Mouse (Mus musculus): ENCODE measurements around the gene Slc22a8. TPM values are rescaled to one million over a fixed set of nuclear protein-coding genes. Genes with fewer than 3 reads are reported as not detected.

Gene Slc22a8
- polyA plus RNA-seq, 1 experiment from 2014 or later, result 0.27 TPM

DNA sequence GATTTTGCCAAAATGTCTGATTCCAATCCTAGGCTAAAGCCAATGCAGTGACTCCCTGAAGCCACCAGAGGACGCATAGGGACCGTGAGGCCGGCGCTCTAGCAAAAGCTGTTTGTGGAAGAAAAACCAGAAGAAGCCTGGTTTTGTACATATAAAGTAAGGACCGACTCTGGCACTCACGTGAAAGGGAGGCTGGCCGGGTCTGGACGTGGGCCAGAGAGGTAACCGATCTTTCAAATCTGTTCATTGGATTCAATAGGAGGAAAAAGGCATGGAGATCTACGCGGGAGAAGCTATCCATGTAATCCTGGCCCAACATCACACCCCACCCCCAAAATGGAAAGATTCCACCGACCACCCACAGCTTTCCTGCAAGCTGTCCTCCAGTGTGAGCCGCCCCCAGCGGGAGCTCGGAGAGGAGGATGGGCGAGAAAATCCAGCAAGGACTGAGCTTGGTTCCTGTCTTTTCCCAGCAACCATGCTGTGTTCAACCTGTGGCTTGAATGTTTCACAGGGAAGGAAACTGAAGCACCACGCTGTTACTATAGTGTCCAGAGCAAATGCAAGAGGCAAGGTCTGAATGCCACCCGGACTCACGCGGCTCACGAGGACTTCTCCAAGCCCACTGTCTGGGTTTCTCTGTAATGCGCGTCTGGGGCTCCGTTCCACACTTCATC is 12.6 kb upstream of the Slc22a8 start:
- WGBS (ENCODE audit: insufficient replicate concordance), result 17% methylated on average over 24 of the region's 24 CpGs

DNA sequence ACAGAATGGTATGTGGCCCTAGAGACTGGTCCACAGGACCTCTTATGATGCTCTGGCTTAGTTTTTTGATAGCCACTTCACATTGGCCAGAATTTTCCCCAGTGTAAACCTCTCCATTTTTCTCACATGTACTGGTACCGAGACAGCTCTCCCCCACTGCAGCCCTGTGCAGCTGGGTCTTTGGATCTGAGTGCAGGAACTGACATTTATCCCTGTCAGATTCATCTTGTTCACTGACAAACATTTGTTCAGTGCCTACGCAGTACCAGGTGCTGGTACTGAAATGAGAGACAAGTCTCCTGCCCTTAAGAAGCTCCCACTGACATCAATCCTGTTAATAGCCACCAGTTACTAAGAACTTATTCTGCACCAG is 12.1 kb upstream of the Slc22a8 start:
- no peak overlapping the region for H3K9ac ChIP-seq (replicated peaks)
- peaks cover 5% of the 10 kb centered on the region; the same call in 1 of the 2 replicates for H3K4me1 ChIP-seq (ENCODE audit: insufficient read depth)
- 73% methylated on average over 2 of the region's 2 CpGs for WGBS (ENCODE audit: insufficient replicate concordance)
- no peaks in the 10 kb centered on the region for H3K27me3 ChIP-seq (ENCODE audit: insufficient read depth, low read length)
- H3K4me2 ChIP-seq (ENCODE audit: low read depth, low read length), result peak overlapping the region; percentile 66
- no peaks in the 10 kb centered on the region for H3K36me3 ChIP-seq (replicated peaks; ENCODE audit: insufficient read depth, low read length)
- DNase-seq, result no peak
- no peak for ATAC-seq
- H3K4me3 ChIP-seq (ENCODE audit: low read depth, low read length), result no peak overlapping the region
- no peak overlapping the region for H3K27ac ChIP-seq (ENCODE audit: low read depth)
- H3K9me3 ChIP-seq (ENCODE audit: low read length), result no peaks in the 10 kb centered on the region
- TF ChIP-seq CTCF (IDR thresholded peaks at IDR 0.05; ENCODE audit: low read depth) (no peak), EP300 (IDR thresholded peaks at IDR 0.05; ENCODE audit: low read depth) (no peak)

More for the DNA sequence above, 12.6 kb upstream of the Slc22a8 start:
- peak; percentile 98 for TF ChIP-seq CTCF (IDR thresholded peaks at IDR 0.05; ENCODE audit: low read depth)
- no peak for TF ChIP-seq EP300 (IDR thresholded peaks at IDR 0.05; ENCODE audit: low read depth)
- no peaks in the 10 kb centered on the region for H3K9me3 ChIP-seq (ENCODE audit: low read length)
- peaks cover 5% of the 10 kb centered on the region; the same call in 1 of the 2 replicates for H3K4me1 ChIP-seq (ENCODE audit: insufficient read depth)
- ATAC-seq (peak; percentile 69), DNase-seq (peak; percentile 62)
- H3K9ac ChIP-seq (replicated peaks), result no peak overlapping the region
- no peak overlapping the region for H3K27ac ChIP-seq (ENCODE audit: low read depth)
- H3K36me3 ChIP-seq (replicated peaks; ENCODE audit: insufficient read depth, low read length), result no peaks in the 10 kb centered on the region
- H3K4me3 ChIP-seq (ENCODE audit: low read depth, low read length), result no peak overlapping the region; the same call in 1 of the 2 replicates
- H3K4me2 ChIP-seq (ENCODE audit: low read depth, low read length), result peak overlapping the region; percentile 66
- H3K27me3 ChIP-seq (ENCODE audit: insufficient read depth, low read length), result no peaks in the 10 kb centered on the region

DNA sequence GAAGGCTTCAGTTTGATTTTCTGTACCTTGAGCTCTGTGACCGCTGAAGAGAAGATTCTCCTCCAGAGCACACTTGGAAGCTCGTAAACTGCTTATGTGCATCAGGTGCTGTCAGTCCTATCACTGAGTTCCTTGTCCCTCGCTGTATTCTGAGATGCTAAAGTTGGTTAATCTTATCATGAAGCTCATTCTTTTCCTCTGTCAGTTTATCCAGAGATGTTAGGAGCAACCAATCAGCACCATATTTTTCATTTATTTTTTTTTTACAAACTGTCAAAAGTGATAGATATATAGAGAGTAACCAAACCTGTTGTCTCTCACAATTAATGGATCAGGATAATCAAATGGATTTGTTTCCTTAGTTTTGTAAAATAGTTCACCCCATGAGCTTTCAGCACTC is 5.8 kb upstream of the Slc22a8 start:
- ATAC-seq (no peak), DNase-seq (no peak)
- TF ChIP-seq CTCF (IDR thresholded peaks at IDR 0.05; ENCODE audit: low read depth) (no peak), EP300 (IDR thresholded peaks at IDR 0.05; ENCODE audit: low read depth) (no peak)
- Histone ChIP-seq H3K9me3 (ENCODE audit: low read length) (no peaks in the 10 kb centered on the region), H3K36me3 (replicated peaks; ENCODE audit: insufficient read depth, low read length) (no peaks in the 10 kb centered on the region), H3K4me2 (ENCODE audit: low read depth, low read length) (no peak overlapping the region), H3K9ac (replicated peaks) (no peak overlapping the region), H3K27me3 (ENCODE audit: insufficient read depth, low read length) (no peaks in the 10 kb centered on the region), H3K4me1 (ENCODE audit: insufficient read depth) (no peaks in the 10 kb centered on the region), H3K4me3 (ENCODE audit: low read depth, low read length) (no peak overlapping the region), H3K27ac (ENCODE audit: low read depth) (no peak overlapping the region)
- WGBS (ENCODE audit: insufficient replicate concordance), result 38% methylated on average over 3 of the region's 3 CpGs

DNA sequence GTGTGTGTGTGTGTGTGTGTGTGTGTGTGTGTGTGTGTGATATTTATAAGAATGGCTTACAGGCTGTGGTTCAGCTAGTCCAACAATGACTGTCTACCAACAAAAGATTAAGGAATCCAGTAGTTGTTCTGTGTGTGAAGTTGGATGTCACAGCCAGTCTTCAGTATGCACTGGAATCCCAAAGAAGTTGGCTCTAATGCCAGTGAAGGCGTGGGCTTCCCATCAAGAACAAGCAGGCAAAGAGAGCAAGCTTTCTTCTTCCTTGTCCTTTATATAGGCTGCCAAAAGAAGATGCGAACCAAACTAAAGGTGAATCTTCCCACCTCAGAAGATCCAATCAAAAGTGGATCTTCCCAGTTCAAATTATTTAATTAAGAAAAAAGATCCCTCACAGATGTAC is 5.2 kb upstream of the Slc22a8 start:
- no peaks in the 10 kb centered on the region for H3K36me3 ChIP-seq (replicated peaks; ENCODE audit: insufficient read depth, low read length)
- no peak overlapping the region for H3K4me3 ChIP-seq (ENCODE audit: low read depth, low read length)
- no peaks in the 10 kb centered on the region for H3K9me3 ChIP-seq (ENCODE audit: low read length)
- WGBS (ENCODE audit: insufficient replicate concordance), result 81% methylated on average over 2 of the region's 2 CpGs
- no peak overlapping the region for H3K27ac ChIP-seq (ENCODE audit: low read depth)
- H3K9ac ChIP-seq (replicated peaks), result no peak overlapping the region
- no peaks in the 10 kb centered on the region for H3K4me1 ChIP-seq (ENCODE audit: insufficient read depth)
- no peak for ATAC-seq
- no peaks in the 10 kb centered on the region for H3K27me3 ChIP-seq (ENCODE audit: insufficient read depth, low read length)
- no peak for TF ChIP-seq EP300 (IDR thresholded peaks at IDR 0.05; ENCODE audit: low read depth)
- no peak overlapping the region for H3K4me2 ChIP-seq (ENCODE audit: low read depth, low read length)
- DNase-seq, result no peak

DNA sequence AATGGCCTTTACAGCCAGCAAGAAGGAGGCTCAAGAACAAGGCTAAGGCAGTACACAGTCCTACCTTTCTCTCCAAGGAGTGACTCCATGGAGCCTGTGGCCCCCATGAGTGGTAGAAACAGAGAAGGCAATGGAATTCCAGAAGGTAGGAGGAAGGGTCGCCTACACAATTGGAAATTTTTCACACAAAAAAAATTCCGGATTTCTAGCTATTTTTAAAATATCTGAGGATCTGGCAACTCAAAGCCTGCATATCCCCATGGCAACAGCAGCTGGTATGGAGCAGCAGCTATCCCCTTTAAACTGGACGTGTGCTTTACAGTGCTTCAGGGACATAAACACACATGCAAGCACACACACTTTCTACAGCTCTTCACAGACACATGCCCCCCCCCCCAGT is 4.7 kb upstream of the Slc22a8 start:
- Histone ChIP-seq H3K4me2 (ENCODE audit: low read depth, low read length) (no peak overlapping the region), H3K27ac (ENCODE audit: low read depth) (no peak overlapping the region), H3K36me3 (replicated peaks; ENCODE audit: insufficient read depth, low read length) (no peaks in the 10 kb centered on the region), H3K27me3 (ENCODE audit: insufficient read depth, low read length) (no peaks in the 10 kb centered on the region), H3K9me3 (ENCODE audit: low read length) (no peaks in the 10 kb centered on the region), H3K9ac (replicated peaks) (no peak overlapping the region), H3K4me1 (ENCODE audit: insufficient read depth) (0 out of 2 replicates have a peak, but pooled peaks cover 2% of the 10 kb centered on the region), H3K4me3 (ENCODE audit: low read depth, low read length) (no peak overlapping the region)
- no peak for TF ChIP-seq EP300 (IDR thresholded peaks at IDR 0.05; ENCODE audit: low read depth)
- no peak for TF ChIP-seq CTCF (IDR thresholded peaks at IDR 0.05; ENCODE audit: low read depth)
- DNase-seq (no peak), ATAC-seq (no peak)
- 62% methylated on average over 3 of the region's 3 CpGs for WGBS (ENCODE audit: insufficient replicate concordance)

DNA sequence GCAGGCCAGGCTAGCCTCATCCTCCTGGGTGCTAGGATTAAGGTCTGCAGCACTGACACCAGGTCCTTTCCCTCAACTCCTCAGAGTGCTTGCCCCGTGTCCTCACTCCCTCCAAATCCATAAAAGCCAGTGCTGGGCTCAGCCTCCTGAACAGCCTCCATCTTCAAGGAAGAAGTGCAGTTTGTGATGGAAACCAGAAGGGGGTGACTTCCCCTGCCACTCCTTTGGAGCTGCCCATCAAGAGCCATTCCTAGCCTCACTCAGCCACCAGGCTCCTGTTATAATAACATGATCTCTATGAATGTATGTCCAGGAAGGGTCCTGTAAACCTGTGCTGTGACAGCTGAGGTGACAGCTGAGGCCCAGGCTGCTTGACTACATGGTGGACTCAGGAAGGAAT is 3.7 kb upstream of the Slc22a8 start:
- Histone ChIP-seq H3K9me3 (ENCODE audit: low read length) (no peaks in the 10 kb centered on the region), H3K9ac (replicated peaks) (no peak overlapping the region), H3K4me3 (ENCODE audit: low read depth, low read length) (no peak overlapping the region), H3K4me1 (ENCODE audit: insufficient read depth) (peaks cover 5% of the 10 kb centered on the region; the same call in 1 of the 2 replicates), H3K27ac (ENCODE audit: low read depth) (no peak overlapping the region), H3K27me3 (ENCODE audit: insufficient read depth, low read length) (no peaks in the 10 kb centered on the region), H3K4me2 (ENCODE audit: low read depth, low read length) (no peak overlapping the region), H3K36me3 (replicated peaks; ENCODE audit: insufficient read depth, low read length) (no peaks in the 10 kb centered on the region)
- no peak for ATAC-seq
- TF ChIP-seq CTCF (IDR thresholded peaks at IDR 0.05; ENCODE audit: low read depth), result peak; percentile 34
- TF ChIP-seq EP300 (IDR thresholded peaks at IDR 0.05; ENCODE audit: low read depth), result no peak
- WGBS (ENCODE audit: insufficient replicate concordance), result 68% methylated on average over 1 of the region's 1 CpGs
- no peak for DNase-seq

All from liver, postnatal 0 days (tissue).